Mouse (Mus musculus) forebrain, embryonic 14.5 days (tissue): ENCODE data around the gene Sertad2. TPM values are rescaled to one million over a fixed set of nuclear protein-coding genes. Genes with fewer than 3 reads are reported as not detected.

Experiments used
- ATAC-seq: fragments of 200-750 bp; cut with Nextera tagmentation; 2 replicates; pipeline ENCODE4 v1.8.0; 2017; ENCODE audit warnings: mild to moderate bottlenecking, moderate library complexity
- DNase-seq: peaks from one replicate; pipeline ENCODE4 v3.0.0-alpha.2; 2015; ENCODE audit warnings: low spot score
- H3K27ac ChIP-seq: fragments of 300-500 bp; sonication (generic); 2 replicates; pipeline ENCODE4 v1.5.1; 2014; ENCODE audit warnings: low read depth, mild to moderate bottlenecking, control low read depth, low read length, moderate library complexity
- H3K27me3 ChIP-seq: fragments of 300-500 bp; sonication (generic); replicated peaks from 2 replicates; pipeline ENCODE4 v1.6.1; 2014; ENCODE audit warnings: low read length, control low read depth, mixed read lengths; ENCODE audit not compliant: control insufficient read depth, insufficient read depth
- H3K36me3 ChIP-seq: fragments of 300-500 bp; sonication (generic); 2 replicates; pipeline ENCODE4 v1.6.1; 2014; ENCODE audit warnings: low read length, control low read depth; ENCODE audit not compliant: control insufficient read depth, insufficient read depth
- H3K4me1 ChIP-seq: fragments of 300-500 bp; sonication (generic); 2 replicates; pipeline ENCODE4 v1.6.1; 2014; ENCODE audit warnings: antibody characterized with exemption, low read length, control low read depth; ENCODE audit not compliant: control insufficient read depth, insufficient read depth
- H3K4me2 ChIP-seq: fragments of 300-500 bp; sonication (generic); 2 replicates; pipeline ENCODE4 v1.6.1; 2014; ENCODE audit warnings: mild to moderate bottlenecking, control low read depth, low read length
- H3K4me3 ChIP-seq: fragments of 300-500 bp; sonication (generic); 2 replicates; pipeline ENCODE4 v1.5.1; 2014; ENCODE audit warnings: low read depth, low read length, control low read depth
- H3K9ac ChIP-seq: fragments of 300-500 bp; sonication (generic); 2 replicates; pipeline ENCODE4 v1.6.1; 2014; ENCODE audit warnings: mild to moderate bottlenecking, low read length, control low read depth, moderate library complexity
- H3K9me3 ChIP-seq: fragments of 300-500 bp; sonication (generic); replicated peaks from 2 replicates; pipeline ENCODE4 v1.6.1; 2016; ENCODE audit warnings: low read length, control low read depth, mixed read lengths; ENCODE audit not compliant: control insufficient read depth
- WGBS: fragments of 180-500 bp; shearing (Covaris S2); extraction: QIAGEN DNeasy Blood & Tissue Kit; methylation state at CpG from one replicate; pipeline ENCODE4 v1.1.7; 2014; 5-methylcytosine and 5-hydroxymethylcytosine counted together
- polyA plus RNA-seq: library from polyadenylated mRNA; unstranded; fragments of >200 nt; fragmentation: Nextera tagmentation; extraction: Ambion mirVana; gene quantifications from 2 replicates; pipeline ENCODE4 v1.2.1, GENCODE M21; 2014

Gene Sertad2
- polyA plus RNA-seq, 1 experiment from 2014 or later = 23.2 TPM

DNA sequence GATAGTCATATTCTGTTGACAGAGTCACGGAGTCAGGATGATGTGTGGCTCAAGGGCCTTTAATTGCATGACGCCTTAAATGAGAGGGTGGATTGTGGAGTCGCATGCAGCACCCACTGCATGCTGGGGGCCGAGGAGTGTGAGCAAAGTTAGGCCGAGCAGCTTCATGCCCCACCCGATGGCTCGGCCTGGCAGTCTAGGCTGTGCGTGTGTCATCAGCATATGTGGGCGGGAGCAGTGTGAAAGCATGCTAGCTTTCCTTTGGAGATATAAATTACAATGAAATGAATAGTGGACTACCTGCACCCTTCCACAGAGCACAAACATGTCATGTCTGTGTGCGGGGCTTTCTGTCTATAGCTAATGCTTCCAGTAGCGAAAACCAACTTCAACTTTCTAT, 65.4 kb downstream of the Sertad2 start:
- WGBS = 92% methylated on average over 11 of the region's 11 CpGs
- Histone ChIP-seq H3K4me3 (no peak overlapping the region), H3K9ac (no peak overlapping the region), H3K27ac (no peak overlapping the region), H3K27me3 (no peaks in the 10 kb centered on the region), H3K4me1 (no peaks in the 10 kb centered on the region), H3K4me2 (no peak overlapping the region), H3K9me3 (no peaks in the 10 kb centered on the region), H3K36me3 (no peaks in the 10 kb centered on the region)
- ATAC-seq (no peak), DNase-seq (no peak)

DNA sequence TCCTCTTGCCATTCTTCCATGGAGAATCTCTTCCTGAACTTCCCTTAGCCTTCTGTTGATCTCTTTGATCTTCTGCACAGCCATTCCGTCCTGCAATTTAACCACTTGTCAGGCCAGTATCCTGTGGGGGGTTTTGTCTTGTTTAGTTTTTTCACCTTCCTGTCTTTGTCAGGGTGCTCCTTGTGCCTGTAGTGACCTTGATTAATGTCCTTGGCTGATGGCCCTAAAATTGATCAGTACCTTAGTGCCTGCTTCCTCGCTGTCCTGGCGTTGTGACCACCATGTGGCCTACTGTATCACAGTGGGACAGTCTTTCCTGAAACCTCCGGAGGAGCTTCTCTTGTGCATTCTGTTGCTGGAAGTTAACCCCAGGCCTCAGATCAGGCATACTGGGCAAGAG, 70.2 kb downstream of the Sertad2 start:
- H3K4me3 ChIP-seq = no peak overlapping the region
- ATAC-seq = no peak
- 90% methylated on average over 4 of the region's 4 CpGs for WGBS
- no peaks in the 10 kb centered on the region for H3K36me3 ChIP-seq
- no peak overlapping the region for H3K27ac ChIP-seq
- H3K4me2 ChIP-seq = no peak overlapping the region
- H3K9me3 ChIP-seq = no peaks in the 10 kb centered on the region
- DNase-seq = no peak
- no peak overlapping the region for H3K9ac ChIP-seq
- no peaks in the 10 kb centered on the region for H3K27me3 ChIP-seq
- no peaks in the 10 kb centered on the region for H3K4me1 ChIP-seq

DNA sequence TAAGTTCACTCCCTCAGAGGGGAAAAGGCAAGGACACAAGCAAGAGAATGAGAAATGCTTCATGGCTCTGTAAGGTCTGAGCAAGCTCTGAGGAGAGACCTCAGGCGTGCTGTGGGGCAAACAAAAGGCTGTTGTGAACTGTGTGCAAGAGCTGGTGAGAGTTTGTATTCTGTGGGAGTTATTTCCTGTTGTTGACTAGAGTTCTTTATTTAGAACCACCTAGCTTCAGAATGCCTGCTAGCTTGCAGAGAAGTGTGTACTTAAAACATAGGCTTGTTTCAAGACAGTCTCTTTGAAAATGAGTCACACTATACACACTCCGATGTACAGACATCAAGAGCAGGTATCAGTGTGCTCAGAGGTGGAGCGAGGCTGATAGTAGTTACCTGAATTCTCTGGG, 73.0 kb downstream of the Sertad2 start:
- no peak overlapping the region for H3K4me3 ChIP-seq
- no peaks in the 10 kb centered on the region for H3K9me3 ChIP-seq
- 58% methylated on average over 3 of the region's 3 CpGs for WGBS
- H3K27me3 ChIP-seq = no peaks in the 10 kb centered on the region
- DNase-seq (no peak), ATAC-seq (no peak)
- H3K4me1 ChIP-seq = no peaks in the 10 kb centered on the region
- no peak overlapping the region for H3K4me2 ChIP-seq
- no peak overlapping the region for H3K9ac ChIP-seq
- H3K36me3 ChIP-seq = no peaks in the 10 kb centered on the region
- no peak overlapping the region for H3K27ac ChIP-seq

DNA sequence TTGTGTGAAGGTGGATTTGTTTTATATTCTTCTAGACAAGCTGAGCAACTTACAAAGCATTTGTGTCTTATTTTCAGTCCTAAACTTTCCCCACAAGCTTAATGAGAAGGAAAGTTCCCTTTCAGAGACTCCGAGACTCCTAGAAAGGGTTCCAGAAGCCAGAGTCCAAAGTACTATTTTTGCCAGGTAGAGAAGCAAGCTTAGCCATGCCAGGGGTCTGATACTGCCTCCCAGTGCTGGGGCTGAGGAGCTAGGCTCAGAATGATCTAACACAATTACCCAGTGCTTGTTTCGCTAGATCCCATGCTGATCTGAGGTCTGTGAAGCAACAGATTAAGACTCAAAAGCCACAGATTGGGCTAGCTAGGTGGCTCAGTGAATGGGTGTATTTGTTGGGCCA, 84.1 kb downstream of the Sertad2 start:
- Histone ChIP-seq H3K9me3 (no peaks in the 10 kb centered on the region), H3K4me2 (no peak overlapping the region), H3K4me1 (no peaks in the 10 kb centered on the region), H3K4me3 (no peak overlapping the region), H3K27me3 (no peaks in the 10 kb centered on the region), H3K9ac (no peak overlapping the region), H3K27ac (no peak overlapping the region), H3K36me3 (no peaks in the 10 kb centered on the region)
- no peak for DNase-seq
- whole genome bisulfite sequencing = 62% methylated on average over 2 of the region's 2 CpGs
- no peak for ATAC-seq

DNA sequence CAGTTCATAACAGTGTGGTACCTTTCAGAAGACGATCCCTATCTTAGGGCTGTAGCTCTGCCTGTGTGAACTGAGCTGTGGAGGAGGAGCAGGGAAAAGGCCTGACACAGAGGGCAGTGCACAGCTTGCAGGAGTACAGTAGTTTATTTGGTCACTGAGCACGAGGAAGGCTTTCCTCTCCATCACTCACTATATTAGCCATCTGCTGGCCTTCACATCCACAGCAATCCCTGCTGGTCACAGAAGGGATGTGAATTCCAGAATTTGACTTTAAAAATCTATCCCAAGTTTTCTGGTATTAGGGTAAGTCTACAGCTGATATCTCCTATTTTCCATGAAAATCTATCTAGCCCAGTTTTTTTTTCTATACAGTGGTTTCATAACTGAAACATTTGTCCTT, 85.2 kb downstream of the Sertad2 start:
- Histone ChIP-seq H3K36me3 (no peaks in the 10 kb centered on the region), H3K9ac (no peak overlapping the region), H3K9me3 (no peaks in the 10 kb centered on the region), H3K4me3 (no peak overlapping the region), H3K27ac (no peak overlapping the region), H3K4me2 (no peak overlapping the region), H3K4me1 (peaks cover 6% of the 10 kb centered on the region; the same call in 1 of the 2 replicates), H3K27me3 (no peaks in the 10 kb centered on the region)
- ATAC-seq (no peak), DNase-seq (no peak)
- 60% methylated on average over 2 of the region's 2 CpGs for WGBS

DNA sequence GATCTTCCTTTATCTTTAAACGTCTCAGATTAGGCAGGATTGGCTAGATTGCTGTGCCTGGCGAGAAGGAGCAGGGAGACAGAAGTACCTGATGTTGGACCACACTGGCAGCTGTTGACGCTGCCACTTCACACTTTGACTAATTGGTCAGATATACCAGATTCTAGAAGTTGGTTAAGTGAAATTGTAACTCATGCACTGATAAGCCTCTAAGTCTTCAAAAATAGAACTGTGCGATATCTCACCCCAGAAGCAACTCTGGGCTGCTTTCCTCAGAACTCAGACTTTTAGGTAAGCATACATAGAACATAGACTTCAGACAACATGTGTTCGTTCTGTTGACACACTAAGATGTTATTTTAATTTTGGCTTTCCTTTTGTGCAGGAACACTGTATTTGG, 86.6 kb downstream of the Sertad2 start:
- ATAC-seq (no peak), DNase-seq (no peak)
- 88% methylated on average over 5 of the region's 5 CpGs for WGBS
- Histone ChIP-seq H3K36me3 (no peaks in the 10 kb centered on the region), H3K4me3 (no peak overlapping the region), H3K27me3 (no peaks in the 10 kb centered on the region), H3K27ac (no peak overlapping the region), H3K4me1 (peaks cover 14% of the 10 kb centered on the region; the same call in 1 of the 2 replicates), H3K4me2 (no peak overlapping the region), H3K9ac (no peak overlapping the region), H3K9me3 (no peaks in the 10 kb centered on the region)

DNA sequence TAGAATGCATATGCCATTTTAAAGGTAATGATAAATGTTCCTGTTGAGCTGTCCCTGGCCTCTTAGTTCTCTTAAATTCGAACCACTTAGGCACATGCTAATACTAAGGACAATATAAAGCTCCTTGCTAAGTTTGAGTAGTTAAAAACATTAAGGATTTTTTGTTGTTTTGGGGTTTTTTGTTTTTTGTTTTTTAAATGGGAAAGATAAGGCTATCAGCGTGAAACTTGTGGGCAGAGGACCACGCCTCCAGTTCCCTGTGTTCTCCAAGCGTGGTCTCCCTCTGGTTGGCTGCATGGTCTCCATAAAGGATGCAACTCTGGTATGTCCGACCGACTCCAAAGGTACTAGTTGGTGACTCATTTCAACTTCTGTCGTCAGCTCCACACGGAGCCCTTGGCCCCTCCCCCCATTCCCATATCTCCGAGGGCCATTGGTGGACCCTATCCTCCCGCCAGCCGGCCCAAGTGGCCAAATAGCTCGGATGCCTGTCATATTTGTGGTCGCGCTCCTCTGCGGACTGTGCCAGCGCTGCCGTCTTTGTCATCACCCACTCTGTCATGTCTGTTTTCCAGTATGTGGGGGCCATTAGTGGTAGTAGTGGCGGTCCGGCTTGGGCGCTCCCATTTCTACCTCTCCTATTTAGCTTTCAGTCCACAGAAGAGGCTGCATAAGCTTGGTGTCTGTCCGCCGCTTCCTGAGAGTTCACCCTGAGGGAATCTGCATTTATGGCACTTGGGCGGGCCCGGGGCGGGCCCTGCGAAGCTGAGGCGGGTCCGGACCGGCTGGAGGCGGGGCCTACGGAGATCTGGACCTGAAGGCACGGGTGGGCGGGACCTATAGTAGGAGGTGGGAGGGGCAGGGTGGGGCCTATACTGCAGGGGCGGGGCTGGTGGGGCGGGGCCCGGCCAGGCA, 88.2 kb downstream of the Sertad2 start:
- H3K27ac ChIP-seq = peak overlapping the region; percentile 93; the same call in 1 of the 2 replicates
- H3K27me3 ChIP-seq = no peaks in the 10 kb centered on the region
- peak; percentile 93 for ATAC-seq
- 3% methylated on average over 34 of the region's 36 CpGs for WGBS
- H3K4me3 ChIP-seq = peak overlapping the region; percentile 84
- H3K9me3 ChIP-seq = no peaks in the 10 kb centered on the region
- no peaks in the 10 kb centered on the region for H3K36me3 ChIP-seq
- H3K4me2 ChIP-seq = peak overlapping the region; percentile 78
- H3K4me1 ChIP-seq = peaks cover 25% of the 10 kb centered on the region
- peak; percentile 97 for DNase-seq
- peak overlapping the region; percentile 89 for H3K9ac ChIP-seq

DNA sequence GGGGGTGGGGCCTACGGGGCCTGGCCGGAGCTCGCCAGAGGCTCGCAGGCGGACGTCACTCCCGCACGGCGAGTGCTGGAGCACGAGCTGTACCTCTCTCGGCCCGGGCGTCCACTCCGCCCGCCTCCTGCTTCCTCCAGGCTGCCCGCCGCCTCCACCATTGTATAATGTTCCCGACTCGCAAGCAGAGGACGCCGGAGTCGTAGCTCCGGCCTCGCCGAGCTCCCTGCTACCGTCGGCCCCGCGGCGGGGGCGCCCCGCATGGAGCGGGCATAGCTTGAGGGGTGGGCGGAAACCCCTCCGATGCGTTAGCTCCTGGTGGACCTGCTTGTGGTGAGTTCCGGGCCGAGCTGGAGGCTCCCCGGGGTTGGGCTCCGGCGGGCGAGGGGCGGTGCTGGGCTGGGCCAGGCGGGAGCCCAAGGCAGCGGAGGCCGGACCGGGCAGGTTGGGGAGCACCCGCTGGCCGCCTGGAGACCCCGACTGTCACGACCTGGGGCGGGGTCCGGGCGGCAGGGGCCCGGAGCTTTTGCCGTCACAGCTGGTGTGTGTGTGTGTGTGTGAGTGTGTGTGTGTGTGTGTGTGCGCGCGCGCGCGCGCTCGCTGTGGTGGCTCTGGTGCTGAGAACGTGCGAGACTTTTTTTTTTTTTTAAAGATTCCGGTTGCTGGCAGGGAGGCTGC, 89.0 kb downstream of the Sertad2 start:
- Histone ChIP-seq H3K4me3 (peak overlapping the region; percentile 84), H3K27me3 (no peaks in the 10 kb centered on the region), H3K4me1 (peaks cover 25% of the 10 kb centered on the region), H3K4me2 (peak overlapping the region; percentile 78), H3K27ac (peak overlapping the region; percentile 93), H3K9me3 (no peaks in the 10 kb centered on the region), H3K9ac (peak overlapping the region; percentile 89), H3K36me3 (no peaks in the 10 kb centered on the region)
- DNase-seq (peak; percentile 78), ATAC-seq (peak; percentile 92)
- under 1% methylated on average over 61 of the region's 67 CpGs for WGBS

DNA sequence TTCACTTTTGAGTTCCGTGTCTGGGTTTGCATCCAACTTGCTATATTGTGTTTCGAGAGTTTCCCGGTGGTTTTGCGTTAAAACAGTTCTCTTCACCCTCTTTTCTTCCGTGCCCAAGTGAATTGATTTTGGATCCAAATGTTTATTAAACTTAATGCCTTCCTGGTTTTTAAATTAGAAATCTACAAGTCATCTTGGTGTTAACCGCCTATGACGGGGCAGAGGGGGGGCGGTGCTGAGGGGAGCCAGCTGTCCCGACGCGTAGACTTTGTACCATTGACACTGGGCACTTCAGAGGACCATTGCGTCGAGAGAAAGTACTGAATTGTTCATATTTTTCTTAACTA, 89.5 kb downstream of the Sertad2 start:
- Histone ChIP-seq H3K4me3 (peak overlapping the region; percentile 84), H3K9me3 (no peaks in the 10 kb centered on the region), H3K36me3 (no peaks in the 10 kb centered on the region), H3K9ac (peak overlapping the region; percentile 89), H3K4me1 (peaks cover 25% of the 10 kb centered on the region), H3K4me2 (peak overlapping the region; percentile 78), H3K27ac (peak overlapping the region; percentile 93), H3K27me3 (no peaks in the 10 kb centered on the region)
- DNase-seq (peak; percentile 39), ATAC-seq (no peak)
- WGBS = 0% methylated on average over 13 of the region's 13 CpGs
